Mouse (Mus musculus): ENCODE measurements around the gene Col1a2. TPM values are rescaled to one million over a fixed set of nuclear protein-coding genes. Genes with fewer than 3 reads are reported as not detected.

Col1a2 gene
- total and polyA plus RNA-seq, 2 experiments from 2014 or later, result 63.5 to 93.7 TPM

DNA sequence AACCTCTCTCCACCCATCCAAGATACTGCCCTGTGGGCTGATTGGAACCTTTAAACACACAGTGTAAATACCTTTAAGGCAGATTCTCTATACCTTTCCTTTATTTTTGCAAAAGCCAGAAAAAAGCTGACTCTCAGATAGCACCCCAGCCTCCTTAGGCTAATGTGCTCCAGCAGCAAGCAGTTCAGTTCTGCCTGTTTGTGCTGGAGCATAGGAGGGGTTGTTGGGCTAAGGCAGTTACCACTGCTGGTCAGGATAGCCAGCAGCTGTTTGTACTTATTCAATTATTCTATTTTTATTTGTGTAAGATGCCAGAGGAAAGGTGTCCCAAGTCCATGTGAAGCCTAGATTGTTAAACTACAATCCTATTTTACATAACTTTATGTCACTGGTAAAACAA is 57.0 kb downstream of the Col1a2 start:
- H3K9me3 ChIP-seq (ENCODE audit: low read length), result no peaks in the 10 kb centered on the region
- no peak for ATAC-seq (ENCODE audit: low FRiP score)
- H3K4me2 ChIP-seq (ENCODE audit: low read depth, low read length, poor library complexity, severe bottlenecking), result no peak overlapping the region
- no peaks in the 10 kb centered on the region for H3K36me3 ChIP-seq (ENCODE audit: insufficient read depth, low read length)
- no peak overlapping the region for H3K9ac ChIP-seq (replicated peaks; ENCODE audit: low read length, poor library complexity, severe bottlenecking)
- H3K27ac ChIP-seq (ENCODE audit: low read depth, low read length), result no peak overlapping the region
- H3K27me3 ChIP-seq (ENCODE audit: insufficient read depth, low read length), result no peaks in the 10 kb centered on the region
- TF ChIP-seq CTCF (IDR thresholded peaks at IDR 0.05), result no peak
- no peak overlapping the region for H3K4me3 ChIP-seq (ENCODE audit: low read depth, low read length)
- DNase-seq (ENCODE audit: low spot score), result no peak
- no peaks in the 10 kb centered on the region for H3K4me1 ChIP-seq (ENCODE audit: insufficient read depth, low read length)

DNA sequence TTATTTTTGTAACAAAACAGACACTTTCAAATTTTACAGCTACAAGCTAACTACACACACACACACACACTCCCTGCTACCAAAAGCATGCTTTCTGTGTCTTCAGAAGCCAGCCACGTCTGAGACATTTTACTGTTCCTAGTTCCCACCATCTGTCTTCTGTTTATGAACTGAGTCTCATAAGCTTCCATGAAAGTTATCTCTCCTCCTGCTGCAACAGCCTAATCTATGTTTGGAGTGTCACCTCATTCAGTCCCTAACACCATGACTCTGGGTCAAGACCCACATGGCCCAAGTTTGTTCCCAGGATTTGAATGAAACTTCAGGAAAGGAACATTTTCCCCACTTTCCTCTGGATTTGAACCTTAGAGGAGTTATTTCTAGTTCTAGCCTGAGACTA is 57.8 kb downstream of the Col1a2 start:
- H3K4me1 ChIP-seq (ENCODE audit: insufficient read depth, low read length), result no peaks in the 10 kb centered on the region

DNA sequence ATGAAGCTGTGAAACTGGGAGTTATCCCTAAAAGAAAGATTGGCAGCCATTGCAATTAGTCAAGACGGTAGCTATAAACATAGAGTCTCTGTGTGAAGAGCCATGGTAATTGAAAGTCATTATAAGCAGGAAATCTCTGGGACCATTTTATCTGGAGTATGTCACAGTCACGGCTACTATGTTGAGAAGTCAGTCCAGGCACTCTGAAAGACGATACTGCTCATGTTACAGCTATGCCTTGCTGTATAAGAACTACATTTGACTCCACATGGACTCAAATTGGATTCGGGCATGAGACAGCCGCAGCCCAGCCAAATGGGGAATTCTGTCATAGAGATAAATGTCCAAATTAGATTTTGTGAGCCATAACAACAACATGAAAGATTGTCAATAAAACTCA is 58.9 kb downstream of the Col1a2 start:
- Histone ChIP-seq H3K4me1 (ENCODE audit: insufficient read depth, low read length) (no peaks in the 10 kb centered on the region), H3K9me3 (ENCODE audit: low read length) (no peaks in the 10 kb centered on the region), H3K27ac (ENCODE audit: low read depth, low read length) (no peak overlapping the region), H3K4me2 (ENCODE audit: low read depth, low read length, poor library complexity, severe bottlenecking) (no peak overlapping the region), H3K27me3 (ENCODE audit: insufficient read depth, low read length) (no peaks in the 10 kb centered on the region), H3K9ac (replicated peaks; ENCODE audit: low read length, poor library complexity, severe bottlenecking) (no peak overlapping the region), H3K4me3 (ENCODE audit: low read depth, low read length) (no peak overlapping the region), H3K36me3 (ENCODE audit: insufficient read depth, low read length) (no peaks in the 10 kb centered on the region)
- DNase-seq (ENCODE audit: low spot score) (no peak), ATAC-seq (ENCODE audit: low FRiP score) (no peak)
- no peak for TF ChIP-seq CTCF (IDR thresholded peaks at IDR 0.05)
- 85% methylated on average over 5 of the region's 5 CpGs for WGBS

More for the DNA sequence above, 57.8 kb downstream of the Col1a2 start:
- Histone ChIP-seq H3K9me3 (ENCODE audit: low read length) (no peaks in the 10 kb centered on the region), H3K27me3 (ENCODE audit: insufficient read depth, low read length) (no peaks in the 10 kb centered on the region), H3K4me2 (ENCODE audit: low read depth, low read length, poor library complexity, severe bottlenecking) (no peak overlapping the region), H3K4me3 (ENCODE audit: low read depth, low read length) (no peak overlapping the region), H3K9ac (replicated peaks; ENCODE audit: low read length, poor library complexity, severe bottlenecking) (no peak overlapping the region), H3K27ac (ENCODE audit: low read depth, low read length) (no peak overlapping the region), H3K36me3 (ENCODE audit: insufficient read depth, low read length) (no peaks in the 10 kb centered on the region)
- no peak for DNase-seq (ENCODE audit: low spot score)
- WGBS, result 76% methylated on average over 1 of the region's 1 CpGs
- TF ChIP-seq CTCF (IDR thresholded peaks at IDR 0.05), result no peak
- no peak for ATAC-seq (ENCODE audit: low FRiP score)

DNA sequence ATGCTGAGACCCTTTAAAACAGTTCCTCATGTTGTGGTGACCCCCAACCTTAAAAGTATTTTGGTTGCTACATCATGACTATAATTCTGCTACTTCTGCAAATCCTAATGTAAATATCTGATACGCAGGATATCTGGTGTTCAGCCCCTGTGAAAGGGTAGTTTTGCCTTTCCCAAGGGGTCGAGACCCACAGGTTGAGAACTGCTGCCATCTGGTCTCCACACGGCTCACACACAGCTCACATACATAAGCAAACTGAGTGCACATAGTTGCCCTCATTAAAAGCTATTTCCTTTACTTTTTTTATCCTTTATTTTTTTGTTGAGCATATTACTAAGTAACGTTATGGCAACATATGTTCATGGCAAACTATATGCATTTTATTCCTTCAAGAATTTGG is 65.8 kb downstream of the Col1a2 start:
- no peak overlapping the region for H3K9ac ChIP-seq (replicated peaks; ENCODE audit: low read length, poor library complexity, severe bottlenecking)
- no peaks in the 10 kb centered on the region for H3K27me3 ChIP-seq (ENCODE audit: insufficient read depth, low read length)
- ATAC-seq (ENCODE audit: low FRiP score), result no peak
- no peak overlapping the region for H3K27ac ChIP-seq (ENCODE audit: low read depth, low read length)
- 87% methylated on average over 4 of the region's 4 CpGs for WGBS
- TF ChIP-seq CTCF (IDR thresholded peaks at IDR 0.05), result no peak
- no peaks in the 10 kb centered on the region for H3K4me1 ChIP-seq (ENCODE audit: insufficient read depth, low read length)
- no peak overlapping the region for H3K4me2 ChIP-seq (ENCODE audit: low read depth, low read length, poor library complexity, severe bottlenecking)
- no peak overlapping the region for H3K4me3 ChIP-seq (ENCODE audit: low read depth, low read length)
- H3K9me3 ChIP-seq (ENCODE audit: low read length), result no peaks in the 10 kb centered on the region
- DNase-seq (ENCODE audit: low spot score), result no peak
- H3K36me3 ChIP-seq (ENCODE audit: insufficient read depth, low read length), result no peaks in the 10 kb centered on the region

DNA sequence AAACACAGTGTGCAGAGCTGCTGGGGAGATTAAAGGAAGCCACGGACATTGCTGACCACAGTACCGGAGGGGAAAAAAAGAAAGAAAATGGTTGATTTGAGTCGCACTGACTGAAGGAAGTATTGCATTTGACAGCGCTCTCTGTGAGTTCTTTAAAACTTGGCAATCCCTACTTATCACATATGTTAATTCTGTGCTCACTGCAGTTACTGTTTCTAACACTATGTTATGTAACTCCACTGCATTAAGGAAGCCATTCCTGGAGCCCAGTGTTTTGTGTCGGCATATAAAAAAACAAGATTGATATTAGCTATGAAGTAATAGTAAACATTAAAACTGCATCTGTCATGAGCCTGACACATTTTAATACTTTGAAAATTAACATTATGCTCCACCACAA is 73.1 kb downstream of the Col1a2 start:
- no peaks in the 10 kb centered on the region for H3K9me3 ChIP-seq (ENCODE audit: low read length)
- no peak overlapping the region for H3K4me2 ChIP-seq (ENCODE audit: low read depth, low read length, poor library complexity, severe bottlenecking)
- no peak for TF ChIP-seq CTCF (IDR thresholded peaks at IDR 0.05)
- no peak for ATAC-seq (ENCODE audit: low FRiP score)
- no peak overlapping the region for H3K4me3 ChIP-seq (ENCODE audit: low read depth, low read length)
- H3K9ac ChIP-seq (replicated peaks; ENCODE audit: low read length, poor library complexity, severe bottlenecking), result no peak overlapping the region
- H3K27ac ChIP-seq (ENCODE audit: low read depth, low read length), result no peak overlapping the region
- WGBS, result 68% methylated on average over 5 of the region's 5 CpGs
- no peaks in the 10 kb centered on the region for H3K4me1 ChIP-seq (ENCODE audit: insufficient read depth, low read length)
- no peaks in the 10 kb centered on the region for H3K36me3 ChIP-seq (ENCODE audit: insufficient read depth, low read length)
- no peak for DNase-seq (ENCODE audit: low spot score)
- no peaks in the 10 kb centered on the region for H3K27me3 ChIP-seq (ENCODE audit: insufficient read depth, low read length)

DNA sequence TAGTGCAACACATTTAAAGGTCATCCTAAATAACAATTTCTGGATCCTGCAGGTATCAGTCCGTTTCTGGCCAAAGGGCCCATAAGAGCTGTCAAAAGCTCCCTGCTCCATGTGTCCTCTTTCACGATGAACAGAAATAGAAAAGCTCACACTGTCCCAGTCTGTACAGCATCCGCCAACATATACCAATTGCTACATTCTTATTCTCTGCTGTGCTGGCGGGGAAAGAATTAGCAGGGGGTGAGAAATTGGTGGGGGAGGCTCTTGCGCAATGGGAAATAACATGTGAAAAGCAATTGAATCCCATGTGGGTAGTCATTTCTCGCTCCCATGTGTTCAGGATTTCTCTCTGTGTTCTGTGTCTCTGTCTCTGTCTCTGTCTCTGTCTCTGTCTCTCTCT is 73.7 kb downstream of the Col1a2 start:
- Histone ChIP-seq H3K27ac (ENCODE audit: low read depth, low read length) (no peak overlapping the region), H3K4me2 (ENCODE audit: low read depth, low read length, poor library complexity, severe bottlenecking) (no peak overlapping the region), H3K36me3 (ENCODE audit: insufficient read depth, low read length) (no peaks in the 10 kb centered on the region), H3K9me3 (ENCODE audit: low read length) (no peaks in the 10 kb centered on the region), H3K9ac (replicated peaks; ENCODE audit: low read length, poor library complexity, severe bottlenecking) (no peak overlapping the region), H3K4me1 (ENCODE audit: insufficient read depth, low read length) (no peaks in the 10 kb centered on the region), H3K4me3 (ENCODE audit: low read depth, low read length) (no peak overlapping the region), H3K27me3 (ENCODE audit: insufficient read depth, low read length) (no peaks in the 10 kb centered on the region)
- no peak for TF ChIP-seq CTCF (IDR thresholded peaks at IDR 0.05)
- DNase-seq (ENCODE audit: low spot score), result no peak
- ATAC-seq (ENCODE audit: low FRiP score), result no peak
- 89% methylated on average over 6 of the region's 6 CpGs for WGBS

DNA sequence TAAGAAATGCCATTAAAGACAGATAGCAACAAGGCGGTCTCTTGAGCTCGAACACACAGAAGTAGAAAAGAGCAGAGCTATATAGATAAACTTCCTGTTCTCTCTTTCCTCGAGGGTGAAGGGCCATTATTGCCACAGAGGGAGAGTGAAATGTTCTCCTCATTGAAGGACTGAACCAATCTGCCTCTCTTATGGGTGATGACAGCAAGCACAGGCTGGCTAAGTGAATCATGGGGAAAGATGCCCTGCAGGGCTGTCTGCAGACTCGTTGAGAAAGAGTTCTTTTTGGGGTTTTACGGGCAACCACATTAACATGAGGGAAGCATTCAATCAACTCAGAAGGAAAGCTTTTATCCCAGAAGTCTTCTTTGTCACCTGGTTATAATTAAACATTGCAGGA is 75.0 kb downstream of the Col1a2 start:
- no peaks in the 10 kb centered on the region for H3K27me3 ChIP-seq (ENCODE audit: insufficient read depth, low read length)
- DNase-seq (ENCODE audit: low spot score), result no peak
- no peaks in the 10 kb centered on the region for H3K9me3 ChIP-seq (ENCODE audit: low read length)
- H3K4me2 ChIP-seq (ENCODE audit: low read depth, low read length, poor library complexity, severe bottlenecking), result no peak overlapping the region
- ATAC-seq (ENCODE audit: low FRiP score), result no peak
- 73% methylated on average over 5 of the region's 5 CpGs for WGBS
- TF ChIP-seq CTCF (IDR thresholded peaks at IDR 0.05), result no peak
- H3K36me3 ChIP-seq (ENCODE audit: insufficient read depth, low read length), result no peaks in the 10 kb centered on the region
- no peaks in the 10 kb centered on the region for H3K4me1 ChIP-seq (ENCODE audit: insufficient read depth, low read length)
- no peak overlapping the region for H3K9ac ChIP-seq (replicated peaks; ENCODE audit: low read length, poor library complexity, severe bottlenecking)
- H3K27ac ChIP-seq (ENCODE audit: low read depth, low read length), result no peak overlapping the region
- no peak overlapping the region for H3K4me3 ChIP-seq (ENCODE audit: low read depth, low read length)
